Mouse (Mus musculus) R1 (cell line): ENCODE results near the gene Erg.

Experiments used
- DNase-seq: peaks from one replicate; pipeline ENCODE4 v3.0.0-alpha.2; 2018; ENCODE audit warnings: low read depth, low spot score

Gene Erg

DNA sequence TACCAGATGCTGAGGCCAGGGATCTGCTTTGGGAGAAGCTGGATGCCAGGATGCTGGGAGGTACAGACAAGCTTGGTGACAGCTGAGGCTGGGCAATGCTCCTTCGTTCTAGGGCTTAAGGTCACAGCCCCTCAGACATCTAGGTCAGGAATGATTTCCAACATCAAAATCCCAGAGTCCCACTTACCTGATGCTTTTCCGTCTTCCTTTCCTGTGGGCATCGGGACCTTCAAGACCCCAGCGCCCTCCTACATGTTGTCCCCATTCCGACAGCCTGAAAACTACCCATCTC, at the start of gene Erg:
TSS of gene Erg (minus strand) at position 283 of the 292 bp plus-strand sequence.
- no peak for DNase-seq

- DNase-seq, result no peak
These were observed 45.4 kb upstream of the Erg start for GRCm38 (mm10) chr16:95631816-95632215.

GRCm38 (mm10) chr16:95623876-95624770, 37.7 kb upstream of the Erg start:
- peak; percentile 71 for DNase-seq

- peak; percentile 60 for DNase-seq
These were observed 36.7 kb upstream of the Erg start for GRCm38 (mm10) chr16:95623056-95623455.

- no peak for DNase-seq
These were observed 33.5 kb upstream of the Erg start for GRCm38 (mm10) chr16:95619859-95620325.

DNA sequence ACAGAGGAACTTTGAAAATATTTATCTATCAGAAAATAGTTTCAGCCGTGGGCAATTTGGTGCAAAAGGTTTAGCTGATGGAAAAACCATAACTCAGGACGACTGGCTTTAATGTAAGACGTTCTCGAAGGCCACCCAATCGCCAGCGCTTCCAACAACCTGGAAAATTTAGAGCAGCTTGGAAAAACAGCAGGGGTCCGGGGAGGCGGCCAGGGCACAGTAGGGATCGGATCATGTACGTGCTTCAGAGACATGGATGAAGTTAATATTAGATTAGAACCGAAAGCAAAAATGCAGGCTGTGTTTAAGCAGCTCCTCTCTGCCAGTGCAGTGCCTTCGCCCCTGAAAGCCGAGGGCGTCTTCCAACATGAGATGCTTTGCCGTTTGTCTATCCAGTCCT, 31.8 kb upstream of the Erg start:
- no peak for DNase-seq

GRCm38 (mm10) chr16:95617720-95618119, 31.3 kb upstream of the Erg start:
- DNase-seq, result peak; percentile 39

DNA sequence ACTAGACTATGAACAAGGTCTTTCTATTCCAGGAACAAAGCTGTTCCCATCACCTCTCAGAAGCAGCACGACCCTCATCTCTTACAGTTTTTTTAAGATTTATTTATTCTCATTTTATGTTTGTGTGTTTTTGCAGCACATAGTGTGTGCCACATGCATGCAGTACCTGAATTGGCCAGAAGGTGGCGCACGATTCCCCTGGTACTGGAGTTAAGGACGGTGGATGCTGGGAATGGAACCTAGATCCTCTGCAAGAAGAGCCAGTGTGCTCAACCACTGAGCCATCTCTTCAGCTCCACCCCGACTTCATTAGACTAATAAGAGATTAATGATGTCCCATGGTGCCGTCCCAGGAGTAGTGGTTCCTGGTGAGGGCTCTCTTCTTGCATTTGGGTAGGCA, 29.2 kb upstream of the Erg start:
- DNase-seq, result peak; percentile 75

DNA sequence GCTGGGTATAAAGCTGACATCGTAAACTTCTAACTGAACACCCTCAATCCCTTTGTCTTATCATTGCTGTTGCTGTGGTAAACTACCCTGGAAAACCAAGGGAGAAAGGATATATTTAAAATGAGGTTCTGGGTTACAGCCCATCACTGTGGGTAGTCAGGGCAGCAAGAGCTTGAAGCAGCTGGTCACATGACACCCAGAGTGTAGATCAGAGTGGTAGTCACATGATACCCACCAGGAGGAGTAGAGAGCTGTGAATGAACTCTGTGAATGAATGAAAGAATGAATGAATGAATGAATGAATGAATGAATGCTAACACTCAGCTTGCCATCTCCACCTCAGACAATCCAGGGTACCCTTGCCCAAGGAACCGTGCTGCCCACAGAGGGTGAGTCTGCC, 28.1 kb upstream of the Erg start:
- no peak for DNase-seq

- peak; percentile 30 for DNase-seq
These were observed 25.8 kb upstream of the Erg start for GRCm38 (mm10) chr16:95611982-95612746.

GRCm38 (mm10) chr16:95608624-95609023, 22.2 kb upstream of the Erg start:
- DNase-seq, result peak; percentile 93

GRCm38 (mm10) chr16:95605304-95605703, 18.9 kb upstream of the Erg start:
- peak; percentile 81 for DNase-seq

DNA sequence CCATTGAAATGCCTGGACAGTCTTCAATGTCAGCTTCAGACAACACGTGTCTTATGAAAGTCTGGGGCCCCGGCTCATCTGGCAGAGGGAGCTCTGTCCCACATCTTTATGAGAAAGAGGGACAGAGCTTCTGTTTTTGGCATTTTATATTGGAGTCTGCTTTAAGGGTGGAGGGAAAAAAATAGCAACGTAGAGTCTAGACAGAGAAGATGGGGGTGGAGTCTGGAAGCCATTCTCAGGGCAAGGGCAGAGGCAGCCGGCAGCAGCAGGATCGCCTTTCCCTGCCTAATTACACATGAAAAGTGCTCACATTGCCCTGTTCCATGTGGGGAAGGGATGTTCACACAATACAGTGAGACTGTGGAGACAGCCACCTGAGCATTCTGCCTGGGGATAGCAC, 16.1 kb upstream of the Erg start:
- DNase-seq, result no peak

DNA sequence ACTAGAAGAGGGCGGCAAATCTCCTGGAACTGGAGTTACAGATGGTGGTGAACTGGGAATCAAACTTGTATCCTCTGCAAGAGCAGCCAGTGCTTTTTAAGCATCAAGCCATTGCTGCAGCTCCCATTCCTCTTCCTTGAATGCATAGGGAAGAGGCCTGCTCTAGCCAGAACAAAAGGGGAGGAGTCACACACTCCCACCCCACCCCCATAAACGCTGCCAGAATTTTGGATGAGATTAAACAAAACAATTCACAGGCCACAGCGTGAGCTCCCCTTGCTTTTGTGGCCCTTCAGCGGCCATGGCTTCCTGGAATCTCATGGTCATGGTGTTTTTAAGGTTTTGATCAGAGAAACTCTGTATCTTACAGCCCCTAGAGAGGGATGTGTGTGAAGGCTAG, 15.4 kb upstream of the Erg start:
- DNase-seq, result peak; percentile 53

- DNase-seq, result peak; percentile 43
These were observed 14.8 kb upstream of the Erg start for GRCm38 (mm10) chr16:95601219-95601580.

- DNase-seq, result no peak
These were observed 14.3 kb upstream of the Erg start for GRCm38 (mm10) chr16:95600572-95601218.

- DNase-seq, result no peak
These were observed 12.5 kb upstream of the Erg start for GRCm38 (mm10) chr16:95598930-95599329.

DNA sequence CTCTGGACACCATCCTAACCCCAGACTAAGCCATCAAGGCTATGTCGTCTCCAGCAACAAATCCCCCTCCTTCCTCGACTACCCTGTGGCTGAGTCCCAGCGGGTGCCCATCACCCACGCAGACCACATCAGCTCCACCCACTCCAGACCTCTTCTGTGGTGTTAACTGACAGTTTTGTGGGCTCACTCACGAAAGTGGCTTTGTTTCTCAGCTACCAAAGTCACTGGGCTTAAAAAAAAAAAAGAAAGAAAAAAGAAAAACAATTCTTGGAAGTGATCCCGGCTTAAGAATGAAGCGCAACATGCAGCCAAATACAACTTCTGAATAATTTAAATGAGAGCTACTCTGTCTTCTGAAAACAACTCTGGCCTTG, 11.2 kb upstream of the Erg start:
- no peak for DNase-seq

DNA sequence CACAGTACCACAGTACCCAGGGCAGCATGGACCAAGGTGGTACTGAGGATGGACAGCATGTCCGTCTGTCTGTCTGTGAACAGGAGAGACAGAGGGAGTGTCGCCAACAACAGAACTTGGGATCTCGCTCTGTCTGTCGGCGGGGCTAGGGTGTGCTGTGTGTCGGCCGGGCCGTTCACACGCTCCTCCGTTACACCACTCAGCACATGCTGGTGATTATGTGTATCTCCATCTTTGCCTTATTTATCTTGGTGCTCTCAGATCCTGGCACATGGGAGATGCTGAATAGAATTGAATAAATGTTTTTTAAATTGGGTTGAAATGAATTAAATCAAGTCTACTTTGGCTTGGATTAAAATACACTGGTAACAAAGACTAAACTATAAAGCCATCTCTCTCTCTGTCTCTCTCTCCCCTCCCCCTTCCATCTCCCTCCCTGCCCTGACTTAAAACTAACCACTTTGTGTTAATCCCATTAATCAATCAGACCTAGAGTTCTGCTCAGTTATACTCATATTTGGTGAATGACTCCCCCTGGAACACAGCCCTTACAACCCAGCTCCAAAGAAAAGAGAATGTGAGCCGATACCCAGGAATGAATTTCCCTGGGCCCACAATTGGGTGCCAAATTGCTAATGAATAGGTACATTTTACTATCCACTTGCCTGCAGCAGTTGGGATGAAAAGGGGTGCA, 10.6 kb upstream of the Erg start:
- no peak for DNase-seq

DNA sequence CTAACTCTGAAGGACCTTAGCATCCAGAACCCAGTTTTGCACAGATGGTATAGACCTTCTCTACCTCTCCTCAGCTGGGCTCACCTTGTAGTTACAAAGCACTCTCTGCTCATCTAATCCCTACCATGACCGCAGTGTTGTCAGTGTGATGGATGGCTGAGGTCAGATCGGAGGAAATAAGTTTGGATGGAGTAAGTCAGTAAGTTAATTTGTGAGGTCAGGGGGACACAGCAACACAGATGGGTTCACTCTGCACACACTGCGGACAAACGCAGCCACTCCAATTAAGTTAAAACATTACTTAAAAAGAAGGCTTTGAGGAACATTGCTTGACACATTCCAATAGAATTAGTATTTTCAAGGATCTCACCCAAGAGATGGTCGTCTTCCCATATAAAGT, 2.5 kb upstream of the Erg start:
- DNase-seq, result no peak

DNA sequence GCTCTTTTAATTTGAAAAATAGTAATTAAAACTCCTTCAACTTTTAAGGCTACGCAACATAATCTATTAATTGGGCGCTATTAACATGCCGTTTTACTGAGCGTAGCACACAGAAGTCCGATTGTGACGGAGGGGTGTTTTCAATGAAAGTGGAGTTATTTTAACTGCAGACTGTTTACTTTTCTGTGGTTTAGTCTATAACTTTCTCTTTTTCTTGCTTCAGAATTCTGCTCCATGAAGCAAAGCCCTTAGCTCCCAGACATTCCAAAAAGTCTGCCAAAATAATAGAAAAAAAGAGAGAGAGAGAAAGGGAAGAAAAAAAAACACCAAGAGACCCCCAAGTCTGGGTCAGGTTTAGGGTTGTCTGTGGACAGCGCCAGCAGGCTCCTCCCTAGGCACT, 333 bp upstream of the Erg start:
- no peak for DNase-seq
